Mouse (Mus musculus) brain, embryonic 14.5 days (tissue): ENCODE measurements at regions not wholly inside any gene's neighbourhood (a gene's known extent, or its start where the extent isn't known, plus 50 kb on each side); places are given as distances from the start of the nearest gene placed in this dataset.
"Not testable (repeated sequence)": the region's sequence is repeated elsewhere in the genome, so short reads cannot be mapped to it uniquely, and the experiment has no call there.

ENCODE experiments used
- DNase-seq: peaks from one replicate; pipeline ENCODE4 v3.0.0-alpha.2; 2011; ENCODE audit warnings: low read depth
- CTCF ChIP-seq: fragments of 200-500 bp; IDR thresholded peaks from 2 replicates; pipeline ENCODE4 v1.5.1; 2012; ENCODE audit warnings: inconsistent platforms, mild to moderate bottlenecking, moderate library complexity, borderline replicate concordance; ENCODE audit not compliant: insufficient read depth, insufficient read length; ENCODE audit errors: extremely low read depth
- POLR2A ChIP-seq: fragments of 200-500 bp; IDR thresholded peaks from 2 replicates; pipeline ENCODE4 v1.6.1; 2012; ENCODE audit warnings: mild to moderate bottlenecking, inconsistent platforms, borderline replicate concordance; ENCODE audit not compliant: poor library complexity, insufficient read depth, insufficient read length, severe bottlenecking; ENCODE audit errors: extremely low read depth

GRCm38 (mm10) chr6:22448906-22449305 is 92.9 kb upstream of the Fam3c start:
- TF ChIP-seq CTCF (no peak), POLR2A (no peak)
- no peak for DNase-seq

- DNase-seq, result no peak
- no peak for TF ChIP-seq POLR2A
- TF ChIP-seq CTCF, result no peak
These were observed 91.6 kb upstream of the Fam3c start for GRCm38 (mm10) chr6:22447636-22448035.

- TF ChIP-seq POLR2A (no peak), CTCF (peak; percentile 5; the same call in 1 of the 2 replicates)
- no peak for DNase-seq
These were observed 90.7 kb upstream of the Fam3c start for GRCm38 (mm10) chr6:22446621-22447310.

- DNase-seq, result not testable (repeated sequence)
These were observed 88.8 kb upstream of the Fam3c start for GRCm38 (mm10) chr6:22444856-22445255.

- TF ChIP-seq POLR2A (no peak), CTCF (no peak)
- DNase-seq, result no peak
These were observed 88.2 kb upstream of the Fam3c start for GRCm38 (mm10) chr6:22444220-22444619.

- peak; percentile 7 for DNase-seq
- TF ChIP-seq CTCF (no peak), POLR2A (no peak)
These were observed 87.5 kb upstream of the Fam3c start for GRCm38 (mm10) chr6:22443573-22443972.

GRCm38 (mm10) chr6:22443170-22443569 is 87.1 kb upstream of the Fam3c start:
- TF ChIP-seq POLR2A (no peak), CTCF (no peak)
- DNase-seq, result peak; percentile 32

GRCm38 (mm10) chr6:22442591-22442990 is 86.5 kb upstream of the Fam3c start:
- TF ChIP-seq CTCF (no peak), POLR2A (no peak)

GRCm38 (mm10) chr6:22439871-22440270 is 83.8 kb upstream of the Fam3c start:
- no peak for DNase-seq
- no peak for TF ChIP-seq POLR2A
- TF ChIP-seq CTCF, result no peak

More at GRCm38 (mm10) chr6:22442591-22442990, 86.5 kb upstream of the Fam3c start:
- no peak for DNase-seq

GRCm38 (mm10) chr6:22429026-22429425 is 73.0 kb upstream of the Fam3c start:
- peak; percentile 76 for DNase-seq
- TF ChIP-seq POLR2A (no peak), CTCF (no peak)

- DNase-seq, result no peak
- no peak for TF ChIP-seq POLR2A
- no peak for TF ChIP-seq CTCF
These were observed 68.2 kb upstream of the Fam3c start for GRCm38 (mm10) chr6:22424161-22424807.
